Mouse (Mus musculus): ENCODE measurements at regions not wholly inside any gene's neighbourhood (a gene's known extent, or its start where the extent isn't known, plus 50 kb on each side); places are given as distances from the start of the nearest gene placed in this dataset.

GRCm38 (mm10) chr11:117589422-117589821 lies 64.7 kb upstream of the Tnrc6c start:
- DNase-seq: no peak

DNA sequence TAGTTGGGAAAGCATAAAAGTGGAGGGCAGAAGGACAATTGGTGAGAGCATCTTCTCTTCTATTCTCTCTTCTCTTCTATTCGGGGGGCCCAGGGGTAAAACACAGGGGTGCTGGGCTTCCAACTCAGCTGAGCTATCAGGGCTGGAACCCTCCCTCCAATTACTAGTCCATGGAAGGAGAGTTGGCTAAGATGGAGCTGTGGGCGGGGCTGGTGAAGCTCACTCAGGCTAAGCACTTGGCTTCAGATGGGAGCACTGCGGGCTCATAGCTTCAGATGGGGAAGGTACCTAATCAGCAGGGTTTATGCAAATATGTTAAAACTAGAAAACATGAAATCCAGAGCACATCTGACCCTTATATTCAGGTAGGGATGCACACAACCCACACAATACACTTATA lies 61.5 kb upstream of the Tnrc6c start:
- DNase-seq: no peak

DNA sequence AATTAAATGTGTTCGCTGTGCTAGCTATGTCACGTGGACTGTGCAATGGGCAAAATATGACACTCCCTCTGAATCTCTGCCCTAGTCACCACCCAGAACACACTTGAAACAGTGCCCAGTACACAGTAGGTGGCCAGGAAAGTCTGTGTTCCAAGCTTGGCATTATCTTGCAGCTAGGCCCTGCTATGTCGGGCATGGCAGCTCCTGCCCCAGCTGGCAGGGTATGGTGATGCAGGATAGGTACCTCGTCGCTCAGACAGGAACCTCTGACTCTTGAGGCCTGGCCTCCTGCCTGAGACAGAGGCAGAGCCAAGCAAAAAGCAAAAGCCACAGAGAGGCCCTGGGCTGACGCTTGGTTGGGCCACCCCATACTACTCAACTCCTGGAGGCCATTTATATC lies 57.9 kb upstream of the Tnrc6c start:
- DNase-seq: peak; percentile 19

DNA sequence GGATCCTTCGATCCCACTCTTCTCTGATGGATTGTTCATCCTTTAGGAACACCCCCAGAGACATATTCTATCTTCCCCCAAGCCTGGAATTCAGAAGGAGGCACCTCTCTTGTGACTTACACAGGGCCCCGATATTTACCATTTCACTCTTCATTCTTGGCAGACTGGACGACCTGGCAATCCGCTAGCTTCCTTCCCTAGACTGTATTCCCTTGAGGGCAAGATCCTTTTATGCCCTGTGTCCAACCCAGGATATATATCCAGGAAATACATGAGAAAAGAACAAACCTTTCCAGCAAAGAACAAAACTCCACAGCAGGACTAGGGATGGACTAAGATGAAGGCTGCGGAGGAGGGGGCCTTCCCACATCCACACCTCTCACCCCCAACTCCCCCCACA lies 56.3 kb upstream of the Tnrc6c start:
- DNase-seq: no peak

GRCm38 (mm10) chr11:117598170-117598583 lies 55.9 kb upstream of the Tnrc6c start:
- no peak for DNase-seq

- DNase-seq: peak; percentile 21
Observed at GRCm38 (mm10) chr11:117598610-117599009, 55.5 kb upstream of the Tnrc6c start.

GRCm38 (mm10) chr11:117599049-117599787 lies 54.9 kb upstream of the Tnrc6c start:
- DNase-seq: peak; percentile 20

GRCm38 (mm10) chr11:117599788-117600263 lies 54.3 kb upstream of the Tnrc6c start:
- DNase-seq: peak; percentile 26

- peak; percentile 24 for DNase-seq
Observed at GRCm38 (mm10) chr11:117601147-117601546, 52.9 kb upstream of the Tnrc6c start.

DNA sequence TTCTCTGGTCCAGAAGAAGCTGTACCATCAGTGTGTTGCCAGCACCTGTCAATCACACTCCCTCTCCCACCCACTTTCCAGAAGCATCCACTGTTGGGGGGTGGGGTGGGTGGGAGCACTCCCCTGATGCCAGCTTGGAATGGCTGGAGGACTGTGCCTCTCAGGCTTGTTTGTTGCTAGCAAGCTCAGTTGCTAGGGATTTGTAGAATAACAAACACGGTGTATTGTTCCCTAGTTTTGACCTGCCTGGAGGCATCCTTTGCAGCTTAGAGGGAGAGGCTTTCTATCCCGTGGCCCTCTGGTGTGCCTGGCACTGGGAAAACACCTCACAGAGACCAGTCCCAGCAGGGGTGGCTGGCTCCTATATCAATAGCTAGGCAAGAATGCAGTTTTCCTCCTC lies 50.1 kb upstream of the Tnrc6c start:
- DNase-seq: no peak

Measured in lung, postnatal 10 days (tissue).